ENCODE assay signal across 27 mouse cellular contexts in the genomic region with DNA sequence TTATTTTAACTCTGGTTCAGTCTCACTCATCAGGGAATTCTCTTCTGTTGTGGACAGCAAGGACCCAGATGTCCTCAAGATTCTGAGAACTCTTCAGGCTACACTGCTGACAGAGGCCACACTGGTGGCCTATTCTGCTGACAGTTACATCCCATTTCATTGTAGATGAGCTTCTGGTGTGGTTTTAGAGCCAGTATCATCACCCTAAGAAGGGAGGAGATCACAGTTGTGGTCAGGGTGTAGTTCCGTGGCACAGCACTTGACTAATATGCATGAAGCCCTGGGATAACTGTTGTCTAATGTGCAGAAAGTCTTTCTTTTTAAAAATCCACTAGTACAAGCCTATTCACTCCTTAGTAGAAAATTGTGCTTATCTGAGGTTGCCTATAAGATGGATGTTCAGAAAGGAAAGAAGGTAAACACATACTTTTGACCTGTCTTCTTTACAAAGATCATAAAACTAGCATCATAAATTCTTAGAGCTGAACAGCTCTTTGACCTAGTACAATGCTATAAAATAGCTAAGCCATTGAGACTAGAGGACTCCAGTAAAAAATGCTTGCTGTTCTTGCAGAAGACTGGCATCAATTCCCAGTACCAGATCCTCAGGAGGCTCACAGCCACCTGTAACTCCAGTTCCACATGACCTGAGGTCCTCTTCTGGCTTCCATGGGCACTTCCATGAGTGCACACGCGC. TPM values are rescaled to one million over a fixed set of nuclear protein-coding genes. Genes with fewer than 3 reads are reported as not detected.
DNase-seq lines count a peak whose midpoint lies in the region; ATAC-seq and TF ChIP-seq lines count a peak whose summit lies in the region.
"Had no signal": no experiment of that assay in that cellular context is flagged by ENCODE, and none has a peak within 500 bp of the region (broad histone marks: within the 10 kb centered on the region; RNA-seq: fewer than 3 reads in every experiment).

No protein-coding gene starts in this region.

- H3K9ac ChIP-seq in liver, embryonic 12.5 days = no peak overlapping the region
- no peak overlapping the region for H3K9ac ChIP-seq in intestine, postnatal 0 days (ENCODE audit: low read depth, low read length)
- H3K9ac ChIP-seq: forebrain, embryonic 12.5 days; hindbrain, embryonic 12.5 days; lung, embryonic 14.5 days; midbrain, embryonic 13.5 days had no signal

- 77% methylated on average over 3 of the region's 3 CpGs for WGBS in liver, embryonic 12.5 days (ENCODE audit: insufficient replicate concordance)
- 57% methylated on average over 3 of the region's 3 CpGs for WGBS in intestine, postnatal 0 days
- 87% methylated on average over 3 of the region's 3 CpGs for WGBS in lung, adult 2 months

- peaks cover 30% of the 10 kb centered on the region for H3K4me1 ChIP-seq in liver, embryonic 12.5 days
- no peaks in the 10 kb centered on the region for H3K4me1 ChIP-seq in intestine, postnatal 0 days (replicated peaks; ENCODE audit: control insufficient read depth, insufficient read depth, low read length)
- no peaks in the 10 kb centered on the region; the same call in 1 of the 2 replicates for H3K4me1 ChIP-seq in lung, adult 2 months (ENCODE audit: control insufficient read depth, insufficient read depth, low read length)
- H3K4me1 ChIP-seq: limb, embryonic 10.5 days had no signal

- H3K9me3 ChIP-seq in liver, embryonic 12.5 days (replicated peaks) = no peaks in the 10 kb centered on the region
- H3K9me3 ChIP-seq in intestine, postnatal 0 days (ENCODE audit: control insufficient read depth) = no peaks in the 10 kb centered on the region
- H3K9me3 ChIP-seq: embryonic facial prominence, embryonic 10.5 days; forebrain, embryonic 12.5 days; hindbrain, embryonic 12.5 days; limb, embryonic 10.5 days; midbrain, embryonic 13.5 days had no signal

- peaks cover 35% of the 10 kb centered on the region for H3K36me3 ChIP-seq in liver, embryonic 12.5 days
- 0 out of 2 replicates have a peak, but pooled peaks cover 10% of the 10 kb centered on the region for H3K36me3 ChIP-seq in intestine, postnatal 0 days (ENCODE audit: control insufficient read depth, insufficient read depth)

- H3K27ac ChIP-seq in liver, embryonic 12.5 days = peak overlapping the region; percentile 20; the same call in 1 of the 2 replicates
- peak overlapping the region; percentile 62 for H3K27ac ChIP-seq in intestine, postnatal 0 days (ENCODE audit: low read depth, low read length)
- H3K27ac ChIP-seq: embryonic facial prominence, embryonic 10.5 days; forebrain, embryonic 12.5 days; heart, adult 2 months; hindbrain, embryonic 12.5 days; left cerebral cortex, adult 2 months; limb, embryonic 10.5 days; midbrain, embryonic 13.5 days had no signal

- TF ChIP-seq CTCF in intestine, postnatal 0 days (IDR thresholded peaks at IDR 0.05; ENCODE audit: low read depth) = no peak
- no peak for TF ChIP-seq CTCF in lung, adult 2 months (IDR thresholded peaks at IDR 0.05; ENCODE audit: insufficient read depth, low read length)

- no peak overlapping the region for H3K4me3 ChIP-seq in liver, embryonic 12.5 days
- H3K4me3 ChIP-seq in intestine, postnatal 0 days (ENCODE audit: low read depth, low read length) = no peak overlapping the region
- no peak overlapping the region for H3K4me3 ChIP-seq in lung, adult 2 months (replicated peaks; ENCODE audit: extremely low read depth, low read depth, low read length)
- H3K4me3 ChIP-seq: embryonic facial prominence, embryonic 10.5 days; forebrain, embryonic 12.5 days; heart, adult 2 months; hindbrain, embryonic 12.5 days; left cerebral cortex, adult 2 months; limb, embryonic 10.5 days; midbrain, embryonic 13.5 days; myocyte had no signal

- intact Hi-C loops in gastrocnemius, postnatal 36 days (cut with DNase I) = loop anchor here (10.0 kb wide), 1 partner anchor 155 kb away; the partner anchor contains the start of gene Gk5

- no peaks in the 10 kb centered on the region for H3K27me3 ChIP-seq in liver, embryonic 12.5 days (replicated peaks)
- H3K27me3 ChIP-seq in intestine, postnatal 0 days (replicated peaks; ENCODE audit: control insufficient read depth, insufficient read depth, low read length) = no peaks in the 10 kb centered on the region
- H3K27me3 ChIP-seq: CH12.LX; forebrain, embryonic 12.5 days; hindbrain, embryonic 12.5 days; midbrain, embryonic 13.5 days had no signal

- no peak overlapping the region for H3K4me2 ChIP-seq in liver, embryonic 12.5 days
- no peak overlapping the region for H3K4me2 ChIP-seq in intestine, postnatal 0 days (replicated peaks; ENCODE audit: low read depth)
- H3K4me2 ChIP-seq: forebrain, embryonic 12.5 days; hindbrain, embryonic 12.5 days; liver, embryonic 11.5 days; lung, embryonic 14.5 days; midbrain, embryonic 13.5 days had no signal

- no peak for TF ChIP-seq POLR2A in lung, adult 2 months (IDR thresholded peaks at IDR 0.05; ENCODE audit: borderline replicate concordance, extremely low read depth, low read depth, low read length)

- no peak for ATAC-seq in liver, embryonic 12.5 days
- peak; percentile 75 for ATAC-seq in intestine, postnatal 0 days
- ATAC-seq in erythroid progenitor cell, adult 5-6 weeks (replicated peaks; ENCODE audit: low FRiP score, poor library complexity, severe bottlenecking) = no peak
- ATAC-seq: inflammation-experienced regulatory T-cells, adult 6 months; midbrain, embryonic 13.5 days had no signal

- DNase-seq in liver = no peak
- peak; percentile 24 to 53 for DNase-seq in natural killer cell, adult 2 months (ENCODE audit: low spot score in 2 of 2)
- DNase-seq in lung, adult 2 months = no peak
- DNase-seq in gastrocnemius, postnatal 36 days = no peak
- DNase-seq in testis, postnatal 14 days (ENCODE audit: low spot score) = no peak
- DNase-seq: adrenal gland, adult 8-10 months; cerebellum, adult 8-10 months; gastrocnemius, postnatal 10 days; heart, adult 2 months; kidney, postnatal 4 days; layer of hippocampus, adult 9-11 months; lung, embryonic 14.5 days; lung, postnatal 36 days; right cerebral cortex, postnatal 4 days had no signal

RNA-seq across cellular contexts. Expression of gene Xrn1, which starts 5.3 kb away (rescaled TPM):
- 9.8 and 11.1 TPM in 2 replicates for polyA plus RNA-seq in liver, embryonic 12.5 days (2016; fragmentation: Nextera tagmentation; extraction: Ambion mirVana)
- 7.4 and 10.0 TPM in 2 replicates for polyA plus RNA-seq in intestine, postnatal 0 days (2015; fragmentation: Nextera tagmentation; extraction: Ambion mirVana)
- polyA plus RNA-seq in lung, adult 2 months (2012; rRNA removed) = 3.7 and 5.7 TPM in 2 replicates
- total RNA-seq in gastrocnemius, postnatal 36 days (2021) = 10 to 100 TPM in 1 of 2 experiments, 1 to 10 TPM in 1; 7.7 to 10.6 TPM
- total RNA-seq in erythroid progenitor cell, adult 5-6 weeks (2015; ENCODE audit: low replicate concordance) = 37.5 and 39.8 TPM in 2 replicates
- 43.0 and 55.6 TPM in 2 replicates for total RNA-seq in erythroid progenitor cell, adult 5-6 weeks (2017; ENCODE audit: low replicate concordance)

Comparison
In these comparisons a context has a peak if more than half of its experiments do, and no peak if none do; other contexts are left out.
1. DNase-seq: peak in natural killer cell, adult 2 months (2 of 2); none in liver (single experiment), lung, adult 2 months (single experiment), gastrocnemius, postnatal 36 days (0 of 2) and testis, postnatal 14 days (single experiment).